Mouse (Mus musculus) forebrain, embryonic 15.5 days (tissue): ENCODE data around the gene Arhgef15. TPM values are rescaled to one million over a fixed set of nuclear protein-coding genes. Genes with fewer than 3 reads are reported as not detected.
A peak's percentile ranks its signal among the peaks of the same experiment; 100 is the strongest.
"Not testable (repeated sequence)": the region's sequence is repeated elsewhere in the genome, so short reads cannot be mapped to it uniquely, and the experiment has no call there.

Source experiments
- ATAC-seq: fragments of 200-750 bp; cut with Nextera tagmentation; replicated peaks from 2 replicates; pipeline ENCODE4 v1.8.0; 2017; ENCODE audit warnings: mild to moderate bottlenecking, moderate TSS enrichment, moderate library complexity
- H3K27ac ChIP-seq: fragments of 300-500 bp; sonication (generic); replicated peaks from 2 replicates; pipeline ENCODE4 v1.5.1; 2015; ENCODE audit warnings: mild to moderate bottlenecking, inconsistent platforms
- H3K27me3 ChIP-seq: fragments of 300-500 bp; sonication (generic); 2 replicates; pipeline ENCODE4 v1.6.1; 2015; ENCODE audit warnings: inconsistent platforms
- H3K36me3 ChIP-seq: fragments of 300-500 bp; sonication (generic); 2 replicates; pipeline ENCODE4 v1.6.1; 2015; ENCODE audit warnings: mild to moderate bottlenecking, inconsistent platforms
- H3K4me1 ChIP-seq: fragments of 300-500 bp; sonication (generic); 2 replicates; pipeline ENCODE4 v1.6.1; 2015; ENCODE audit warnings: inconsistent platforms
- H3K4me2 ChIP-seq: fragments of 300-500 bp; sonication (generic); replicated peaks from 2 replicates; pipeline ENCODE4 v1.6.1; 2015; ENCODE audit warnings: mild to moderate bottlenecking, inconsistent platforms
- H3K4me3 ChIP-seq: fragments of 300-500 bp; sonication (generic); 2 replicates; pipeline ENCODE4 v1.5.1; 2015; ENCODE audit warnings: mild to moderate bottlenecking, inconsistent platforms
- H3K9ac ChIP-seq: fragments of 300-500 bp; sonication (generic); replicated peaks from 2 replicates; pipeline ENCODE4 v1.6.1; 2015; ENCODE audit warnings: mild to moderate bottlenecking, inconsistent platforms
- H3K9me3 ChIP-seq: fragments of 300-500 bp; sonication (generic); 2 replicates; pipeline ENCODE4 v1.6.1; 2016; ENCODE audit warnings: inconsistent platforms
- WGBS: fragments of 180-500 bp; shearing (Covaris S2); methylation state at CpG from one replicate; pipeline ENCODE4 v1.1.7; 2015; ENCODE audit warnings: mixed read lengths; 5-methylcytosine and 5-hydroxymethylcytosine counted together
- polyA plus RNA-seq: library from polyadenylated mRNA; unstranded; fragments of >200 nt; fragmentation: Nextera tagmentation; extraction: Ambion mirVana; gene quantifications from 2 replicates; pipeline ENCODE4 v1.2.1, GENCODE M21; 2015

Arhgef15 gene
- polyA plus RNA-seq, 1 experiment from 2014 or later: 8.2 TPM

DNA sequence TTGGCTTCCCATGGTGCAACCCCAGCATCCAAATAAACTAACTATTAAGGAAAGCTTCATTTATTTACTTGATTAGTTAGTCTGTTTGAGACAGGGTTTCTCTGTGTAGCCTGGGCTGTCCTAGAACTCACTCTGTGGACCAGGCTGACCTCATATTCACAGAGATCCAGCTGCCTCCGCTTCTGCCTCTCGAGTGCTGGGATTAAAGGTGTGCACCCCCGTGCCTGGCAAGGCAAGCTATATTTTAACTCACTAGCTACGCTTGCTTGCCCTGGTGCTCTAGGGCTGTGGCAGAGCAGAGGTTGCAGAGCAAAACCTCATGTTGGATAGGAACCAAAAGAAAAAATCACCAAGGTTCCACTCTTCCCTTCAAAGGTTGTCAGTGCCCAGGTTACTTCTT, 16.8 kb downstream of the Arhgef15 start:
- Histone ChIP-seq H3K4me1 (peaks cover 20% of the 10 kb centered on the region), H3K4me2 (peak overlapping the region; percentile 59), H3K4me3 (peak overlapping the region; percentile 55), H3K9ac (peak overlapping the region; percentile 72), H3K27me3 (no peaks in the 10 kb centered on the region), H3K36me3 (no peaks in the 10 kb centered on the region), H3K27ac (peak overlapping the region; percentile 89), H3K9me3 (no peaks in the 10 kb centered on the region)
- 54% methylated on average over 4 of the region's 4 CpGs for WGBS
- no peak for ATAC-seq

DNA sequence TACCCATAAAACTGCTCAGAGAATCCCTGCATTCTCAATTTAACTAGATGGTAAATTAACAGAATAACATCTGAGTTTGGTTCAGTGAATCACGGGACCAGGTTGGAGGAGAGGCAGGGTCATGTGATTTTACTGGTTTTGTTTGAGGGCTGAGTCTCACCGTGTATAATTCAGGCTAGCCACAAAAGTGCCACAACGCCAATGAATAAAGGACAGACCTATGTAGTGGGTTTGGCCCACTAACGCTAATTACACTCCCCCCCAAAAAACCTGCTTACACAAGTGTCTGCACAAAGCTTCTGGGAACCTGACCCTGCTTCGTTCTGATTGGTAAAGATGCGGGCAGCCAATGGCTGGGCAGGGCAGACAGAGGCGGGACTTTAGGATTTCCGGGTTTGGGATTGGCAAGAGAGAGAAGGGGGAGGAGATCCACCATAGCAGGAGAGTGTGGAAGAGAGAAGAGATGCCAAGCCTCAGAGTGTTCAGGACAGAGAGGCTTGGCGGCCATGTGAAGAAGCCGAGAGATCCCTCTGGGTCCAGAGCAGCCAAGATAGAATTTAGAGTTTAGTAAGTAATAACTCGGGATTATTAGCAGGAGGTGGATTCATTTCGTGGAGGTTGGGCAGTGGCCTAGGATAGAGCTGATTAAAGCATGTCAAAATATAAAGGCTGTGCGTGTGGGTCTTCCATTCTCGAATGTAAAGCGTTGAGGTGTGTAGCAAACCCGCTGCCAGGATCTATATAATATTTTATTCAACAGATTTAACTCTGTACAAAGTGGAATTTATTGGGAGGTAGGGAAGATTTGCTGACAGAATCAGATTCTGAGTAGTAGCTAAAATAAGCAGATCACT, 17.6 kb downstream of the Arhgef15 start:
- H3K4me2 ChIP-seq: peak overlapping the region; percentile 59
- peak; percentile 100 for ATAC-seq
- peak overlapping the region; percentile 89 for H3K27ac ChIP-seq
- peaks cover 20% of the 10 kb centered on the region for H3K4me1 ChIP-seq
- H3K4me3 ChIP-seq: peak overlapping the region; percentile 55
- no peaks in the 10 kb centered on the region for H3K27me3 ChIP-seq
- H3K36me3 ChIP-seq: no peaks in the 10 kb centered on the region
- whole genome bisulfite sequencing: under 1% methylated on average over 16 of the region's 16 CpGs
- no peaks in the 10 kb centered on the region for H3K9me3 ChIP-seq
- H3K9ac ChIP-seq: peak overlapping the region; percentile 72

GRCm38 (mm10) chr11:68936951-68937350, 20.3 kb downstream of the Arhgef15 start:
- ATAC-seq, H3K4me2 ChIP-seq, H3K9me3 ChIP-seq, H3K27me3 ChIP-seq, H3K36me3 ChIP-seq, H3K9ac ChIP-seq, H3K27ac ChIP-seq, H3K4me3 ChIP-seq: not testable (repeated sequence)
- WGBS: 91% methylated on average over 4 of the region's 4 CpGs
- H3K4me1 ChIP-seq: peaks cover 24% of the 10 kb centered on the region

DNA sequence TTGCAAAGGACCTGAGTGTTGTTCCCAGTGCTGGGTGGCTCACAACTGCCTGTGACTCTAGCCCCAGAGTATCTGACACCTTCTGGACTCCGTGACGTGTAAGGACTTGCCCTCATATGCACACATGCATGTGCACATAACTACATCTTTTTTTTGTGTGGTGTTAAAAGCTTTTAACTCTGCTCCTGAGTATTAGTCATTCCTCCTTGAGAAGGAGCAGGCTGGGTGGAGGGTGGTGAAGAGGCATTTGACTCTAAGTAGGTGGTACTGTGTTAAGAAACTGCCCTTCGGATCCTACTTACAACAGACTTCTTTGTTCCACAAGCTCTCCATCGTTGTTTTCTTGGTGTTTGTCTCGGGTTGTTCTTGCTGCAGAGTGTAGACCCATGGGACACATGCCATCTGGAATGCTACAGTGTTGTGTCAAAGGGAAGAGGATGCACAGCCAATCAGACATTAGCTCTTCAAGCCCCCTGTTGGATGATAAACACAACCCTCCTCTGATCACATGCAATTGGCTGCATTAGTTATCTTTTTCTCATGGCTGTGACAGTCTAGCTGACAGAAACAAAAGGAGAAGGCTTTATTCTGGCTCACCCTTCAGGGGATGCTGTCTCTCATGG, 23.3 kb downstream of the Arhgef15 start:
- Histone ChIP-seq H3K9ac (no peak overlapping the region), H3K9me3 (no peaks in the 10 kb centered on the region), H3K27me3 (no peaks in the 10 kb centered on the region), H3K36me3 (no peaks in the 10 kb centered on the region), H3K4me3 (no peak overlapping the region), H3K4me2 (no peak overlapping the region), H3K27ac (peak overlapping the region; percentile 15; the same call in 1 of the 2 replicates), H3K4me1 (peaks cover 5% of the 10 kb centered on the region; the same call in 1 of the 2 replicates)
- WGBS: 69% methylated on average over 5 of the region's 5 CpGs
- ATAC-seq: 0 out of 2 replicates have a peak, but pooled peaks have one; percentile 32

DNA sequence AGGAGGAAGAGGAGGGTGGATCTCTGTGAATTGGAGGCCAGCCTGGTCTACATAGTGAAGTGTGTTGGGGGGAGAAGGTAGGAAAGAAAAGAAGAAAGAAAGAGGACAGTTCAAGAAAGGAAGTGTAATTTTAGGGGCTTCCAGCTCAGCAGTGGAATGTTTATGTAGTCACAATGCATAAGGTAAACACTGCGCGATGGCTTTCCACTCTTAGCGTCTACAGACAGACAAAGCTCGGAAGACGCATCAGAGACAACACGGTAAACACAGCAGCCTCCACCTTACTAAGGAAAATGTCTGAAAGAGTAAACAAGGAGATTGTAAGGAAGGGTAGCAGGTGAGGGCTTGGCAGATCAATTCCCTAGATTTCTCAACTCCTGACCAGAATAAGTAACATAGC, 27.3 kb downstream of the Arhgef15 start:
- ATAC-seq: no peak
- H3K4me2 ChIP-seq: no peak overlapping the region
- H3K36me3 ChIP-seq: no peaks in the 10 kb centered on the region
- 88% methylated on average over 6 of the region's 6 CpGs for WGBS
- H3K4me1 ChIP-seq: 0 out of 2 replicates have a peak, but pooled peaks cover 4% of the 10 kb centered on the region
- no peak overlapping the region for H3K4me3 ChIP-seq
- no peak overlapping the region for H3K9ac ChIP-seq
- no peak overlapping the region for H3K27ac ChIP-seq
- no peaks in the 10 kb centered on the region for H3K9me3 ChIP-seq
- no peaks in the 10 kb centered on the region for H3K27me3 ChIP-seq

DNA sequence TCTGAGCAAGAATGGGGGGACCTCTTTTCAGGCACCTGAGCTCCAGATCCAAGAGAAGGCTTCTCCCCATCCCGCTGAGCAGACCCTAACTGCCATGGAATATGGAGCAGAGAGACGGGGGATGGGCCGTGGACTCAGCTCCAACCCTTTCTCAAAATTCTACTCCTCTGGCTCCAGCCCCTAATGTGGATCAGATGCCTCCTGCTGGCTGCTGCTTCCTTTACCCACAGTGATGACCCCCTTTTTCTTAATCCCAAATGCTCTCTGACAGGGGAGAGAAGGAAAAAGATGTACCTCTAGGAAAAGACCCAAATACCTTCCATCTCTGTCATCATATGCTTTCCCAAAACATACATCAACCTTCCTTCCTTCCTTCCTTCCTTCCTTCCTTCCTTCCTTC, 30.3 kb downstream of the Arhgef15 start, which contains the start of gene Odf4:
Odf4 (minus strand) TSS at position 101 of the 400 bp plus-strand sequence.
- Histone ChIP-seq H3K27me3 (no peaks in the 10 kb centered on the region), H3K4me3 (no peak within 1 kb of the TSS), H3K4me2 (no peak within 1 kb of the TSS), H3K4me1 (no peaks in the 10 kb centered on the region), H3K9ac (no peak within 1 kb of the TSS), H3K9me3 (no peaks in the 10 kb centered on the region), H3K27ac (no peak within 1 kb of the TSS), H3K36me3 (no peaks in the 10 kb centered on the region)
- WGBS: 76% methylated on average over 3 of the region's 3 CpGs
- ATAC-seq: no peak

DNA sequence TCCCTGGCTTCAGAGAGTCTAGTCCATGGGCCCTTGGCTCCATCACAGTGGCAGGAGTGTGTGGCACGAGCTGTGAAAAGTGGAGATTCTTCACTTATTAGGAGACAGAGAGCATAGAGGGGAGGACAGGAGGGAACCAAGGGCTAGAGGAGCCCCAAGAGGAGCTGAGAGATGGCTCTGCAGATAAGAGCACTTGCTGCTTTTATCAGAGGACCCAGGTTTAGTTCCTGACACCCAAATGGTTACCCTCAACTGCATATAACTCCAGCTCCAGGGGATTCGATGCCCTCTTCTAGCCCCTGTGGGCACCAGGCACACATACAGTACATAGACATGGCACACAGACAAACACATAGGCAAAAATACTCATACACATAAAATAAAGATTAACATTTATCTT, 32.5 kb downstream of the Arhgef15 start:
- Histone ChIP-seq H3K27ac (no peak overlapping the region), H3K4me2 (no peak overlapping the region), H3K4me1 (no peaks in the 10 kb centered on the region), H3K9me3 (no peaks in the 10 kb centered on the region), H3K9ac (no peak overlapping the region), H3K36me3 (no peaks in the 10 kb centered on the region), H3K4me3 (no peak overlapping the region), H3K27me3 (no peaks in the 10 kb centered on the region)
- ATAC-seq: no peak
- WGBS: 84% methylated on average over 2 of the region's 2 CpGs

- Histone ChIP-seq H3K4me2 (no peak overlapping the region), H3K27me3 (no peaks in the 10 kb centered on the region), H3K9me3 (no peaks in the 10 kb centered on the region), H3K36me3 (no peaks in the 10 kb centered on the region), H3K27ac (no peak overlapping the region), H3K4me1 (no peaks in the 10 kb centered on the region), H3K9ac (no peak overlapping the region), H3K4me3 (no peak overlapping the region)
- 63% methylated on average over 3 of the region's 3 CpGs for WGBS
- ATAC-seq: no peak
These were observed 34.1 kb downstream of the Arhgef15 start for GRCm38 (mm10) chr11:68923191-68923590.

DNA sequence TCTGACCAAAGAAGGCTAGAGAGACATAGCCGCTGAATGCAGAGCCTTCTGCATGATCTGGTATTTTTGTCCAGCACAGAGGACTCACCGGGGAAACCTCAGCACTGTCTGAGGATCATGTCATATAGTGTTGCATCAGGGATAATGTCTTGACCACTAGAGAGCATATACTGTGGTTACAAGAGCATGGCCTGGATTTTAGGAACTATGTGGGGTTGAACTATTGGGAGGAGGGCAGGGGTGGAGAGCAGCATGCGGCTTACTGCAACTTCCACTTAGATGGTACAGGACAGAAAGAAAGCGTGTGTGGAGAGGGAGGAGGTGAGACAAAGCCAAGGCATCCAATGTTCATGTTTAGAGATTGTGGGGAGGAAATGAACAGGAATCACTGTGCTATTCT, 42.7 kb downstream of the Arhgef15 start:
- Histone ChIP-seq H3K4me3 (no peak overlapping the region), H3K9me3 (no peaks in the 10 kb centered on the region), H3K9ac (no peak overlapping the region), H3K36me3 (no peaks in the 10 kb centered on the region), H3K4me1 (no peaks in the 10 kb centered on the region), H3K4me2 (no peak overlapping the region), H3K27me3 (no peaks in the 10 kb centered on the region), H3K27ac (no peak overlapping the region)
- no peak for ATAC-seq
- 99% methylated on average over 4 of the region's 4 CpGs for WGBS

GRCm38 (mm10) chr11:68911531-68912177, 45.6 kb downstream of the Arhgef15 start:
- H3K4me2 ChIP-seq: no peak overlapping the region
- no peak overlapping the region for H3K9ac ChIP-seq
- H3K36me3 ChIP-seq: peaks cover 9% of the 10 kb centered on the region
- 59% methylated on average over 14 of the region's 14 CpGs for WGBS
- no peak overlapping the region for H3K27ac ChIP-seq
- H3K9me3 ChIP-seq: no peaks in the 10 kb centered on the region
- H3K4me3 ChIP-seq: no peak overlapping the region
- no peaks in the 10 kb centered on the region for H3K27me3 ChIP-seq
- H3K4me1 ChIP-seq: no peaks in the 10 kb centered on the region
- ATAC-seq: no peak

GRCm38 (mm10) chr11:68908846-68909503, 48.3 kb downstream of the Arhgef15 start:
- ATAC-seq: no peak
- Histone ChIP-seq H3K9ac (no peak overlapping the region), H3K27me3 (no peaks in the 10 kb centered on the region), H3K27ac (no peak overlapping the region), H3K4me2 (no peak overlapping the region), H3K36me3 (peaks cover 35% of the 10 kb centered on the region), H3K4me1 (no peaks in the 10 kb centered on the region), H3K4me3 (no peak overlapping the region), H3K9me3 (no peaks in the 10 kb centered on the region)
- 48% methylated on average over 7 of the region's 7 CpGs for WGBS

GRCm38 (mm10) chr11:68907251-68907650, 50.0 kb downstream of the Arhgef15 start:
- Histone ChIP-seq H3K36me3 (peaks cover 51% of the 10 kb centered on the region), H3K27ac (no peak overlapping the region), H3K4me3 (no peak overlapping the region), H3K9me3 (no peaks in the 10 kb centered on the region), H3K27me3 (no peaks in the 10 kb centered on the region), H3K4me1 (peaks cover 10% of the 10 kb centered on the region), H3K9ac (no peak overlapping the region), H3K4me2 (no peak overlapping the region)
- no peak for ATAC-seq
- WGBS: 81% methylated on average over 3 of the region's 3 CpGs
